Mouse (Mus musculus) CH12.LX (cell line): ENCODE measurements around the gene Glis1. TPM values are rescaled to one million over a fixed set of nuclear protein-coding genes. Genes with fewer than 3 reads are reported as not detected.

Experiments used
- DNase-seq: peaks from one replicate; pipeline ENCODE4 v3.0.0-alpha.2; 2013; ENCODE audit errors: extremely low read depth
- H3K27ac ChIP-seq: 2 replicates; pipeline ENCODE4 v1.5.1; 2012; ENCODE audit warnings: low read depth, mild to moderate bottlenecking, control low read depth, moderate library complexity; ENCODE audit not compliant: insufficient read depth
- H3K27me3 ChIP-seq: replicated peaks from 2 replicates; pipeline ENCODE3; 2012; ENCODE audit warnings: inconsistent platforms
- H3K36me3 ChIP-seq, 2 experiments: replicated peaks in 1 of 2; 2 replicates each; pipeline versions ENCODE3 to v1.6.1; 2012; ENCODE audit warnings: inconsistent platforms in 1 of 2, low read length in 1 of 2, mild to moderate bottlenecking in 1 of 2, mixed read lengths in 1 of 2, moderate library complexity in 1 of 2; ENCODE audit not compliant: control insufficient read depth in 1 of 2, insufficient read depth in 1 of 2
- H3K4me1 ChIP-seq, 2 experiments: 2 replicates each; pipeline ENCODE4 v1.6.1; 2012; ENCODE audit warnings: inconsistent platforms in 1 of 2, moderate library complexity in 1 of 2; ENCODE audit not compliant: insufficient read depth in 2 of 2, control insufficient read depth in 1 of 2
- H3K4me2 ChIP-seq: 2 replicates; pipeline ENCODE4 v1.6.1; 2012; ENCODE audit warnings: low read depth, mild to moderate bottlenecking, control low read depth; ENCODE audit not compliant: poor library complexity, insufficient read depth, severe bottlenecking
- H3K4me3 ChIP-seq, 3 experiments: fragments of 150-350 bp in 1 of 3; sonication (generic) in 1 of 3; replicated peaks in 1 of 3; 2 replicates each; pipeline versions ENCODE3 to v1.5.1; 2011 to 2012; ENCODE audit warnings: low read depth in 2 of 3, low read length in 2 of 3, mild to moderate bottlenecking in 2 of 3, moderate library complexity in 2 of 3, control low read depth in 1 of 3, improper control_type of control experiment in 1 of 3, inconsistent platforms in 1 of 3, mixed read lengths in 1 of 3; ENCODE audit not compliant: poor library complexity in 1 of 3
- H3K79me2 ChIP-seq: replicated peaks from 2 replicates; pipeline ENCODE4 v1.6.1; 2012; ENCODE audit warnings: mild to moderate bottlenecking, moderate library complexity; ENCODE audit not compliant: control insufficient read depth, poor library complexity, insufficient read depth, severe bottlenecking; ENCODE audit errors: extremely low read depth
- H3K9ac ChIP-seq: 2 replicates; pipeline ENCODE4 v1.6.1; 2012; ENCODE audit warnings: low read depth, mild to moderate bottlenecking, control low read depth, moderate library complexity; ENCODE audit not compliant: insufficient read depth
- H3K9me3 ChIP-seq: replicated peaks from 2 replicates; pipeline ENCODE3; 2012; ENCODE audit warnings: low read length, inconsistent platforms, mixed read lengths
- CHD1 ChIP-seq: IDR thresholded peaks from 2 replicates; pipeline ENCODE4 v1.6.1; 2012; ENCODE audit warnings: low read depth, low read length, improper control_type of control experiment, inconsistent platforms
- CHD2 ChIP-seq: IDR thresholded peaks from 2 replicates; pipeline ENCODE4 v1.6.1; 2011; ENCODE audit warnings: low read length, improper control_type of control experiment
- CTCF ChIP-seq, 2 experiments: IDR thresholded peaks in 1 of 2; conservative IDR thresholded peaks in 1 of 2; 2 replicates each; pipeline ENCODE4 v1.5.1; 2011 to 2012; ENCODE audit warnings: low read depth in 2 of 2, low read length in 2 of 2, improper control_type of control experiment in 1 of 2, inconsistent platforms in 1 of 2, mild to moderate bottlenecking in 1 of 2, moderate library complexity in 1 of 2
- ELF1 ChIP-seq: IDR thresholded peaks from 2 replicates; pipeline ENCODE4 v1.6.1; 2014; ENCODE audit warnings: low read depth, mild to moderate bottlenecking, inconsistent platforms, low read length, improper control_type of control experiment
- HCFC1 ChIP-seq: IDR thresholded peaks from 2 replicates; pipeline ENCODE4 v1.6.1; 2012; ENCODE audit warnings: low read depth, mild to moderate bottlenecking, inconsistent platforms, low read length, improper control_type of control experiment
- JUN ChIP-seq: IDR thresholded peaks from 2 replicates; pipeline ENCODE4 v1.6.1; 2011; ENCODE audit warnings: low read depth, mild to moderate bottlenecking, low read length, improper control_type of control experiment, moderate library complexity; ENCODE audit not compliant: insufficient read depth
- KAT2A ChIP-seq: IDR thresholded peaks from 2 replicates; pipeline ENCODE4 v1.6.1; 2012; ENCODE audit warnings: low read length, improper control_type of control experiment, inconsistent platforms; ENCODE audit not compliant: insufficient replicate concordance
- MAFK ChIP-seq: IDR thresholded peaks from 2 replicates; pipeline ENCODE4 v1.6.1; 2011; ENCODE audit warnings: low read length, improper control_type of control experiment; ENCODE audit not compliant: insufficient replicate concordance
- MAZ ChIP-seq: IDR thresholded peaks from 2 replicates; pipeline ENCODE4 v1.6.1; 2012; ENCODE audit warnings: low read depth, mild to moderate bottlenecking, inconsistent platforms, low read length, improper control_type of control experiment, moderate library complexity
- MEF2A ChIP-seq: IDR thresholded peaks from 2 replicates; pipeline ENCODE4 v1.6.1; 2014; ENCODE audit warnings: low read depth, mild to moderate bottlenecking, inconsistent platforms, low read length, improper control_type of control experiment, borderline replicate concordance
- MYC ChIP-seq: IDR thresholded peaks from 2 replicates; pipeline ENCODE4 v1.6.1; 2011; ENCODE audit warnings: low read depth, mild to moderate bottlenecking, improper control_type of control experiment, low read length
- NELFE ChIP-seq: IDR thresholded peaks from 2 replicates; pipeline ENCODE4 v1.6.1; 2011; ENCODE audit warnings: low read depth, low read length, improper control_type of control experiment
- NRF1 ChIP-seq: IDR thresholded peaks from 2 replicates; pipeline ENCODE4 v1.6.1; 2014; ENCODE audit warnings: low read depth, mild to moderate bottlenecking, inconsistent platforms, low read length, improper control_type of control experiment, moderate library complexity
- POLR2AphosphoS2 ChIP-seq: IDR thresholded peaks from 2 replicates; pipeline ENCODE4 v1.6.1; 2011; ENCODE audit warnings: low read depth, low read length, improper control_type of control experiment
- RAD21 ChIP-seq: IDR thresholded peaks from 2 replicates; pipeline ENCODE4 v1.6.1; 2011; ENCODE audit warnings: low read depth, mild to moderate bottlenecking, low read length, improper control_type of control experiment, moderate library complexity
- SIN3A ChIP-seq: IDR thresholded peaks from 2 replicates; pipeline ENCODE4 v1.6.1; 2012; ENCODE audit warnings: low read length, improper control_type of control experiment, inconsistent platforms
- SMC3 ChIP-seq: IDR thresholded peaks from 2 replicates; pipeline ENCODE4 v1.6.1; 2011; ENCODE audit warnings: low read depth, low read length, improper control_type of control experiment
- TBP ChIP-seq: conservative IDR thresholded peaks from 2 replicates; pipeline ENCODE4 v1.6.1; 2011; ENCODE audit warnings: low read depth, low read length, improper control_type of control experiment
- UBTF ChIP-seq: IDR thresholded peaks from 2 replicates; pipeline ENCODE4 v1.6.1; 2012; ENCODE audit warnings: low read depth, mild to moderate bottlenecking, inconsistent platforms, low read length, improper control_type of control experiment, moderate library complexity
- USF1 ChIP-seq: IDR thresholded peaks from 2 replicates; pipeline ENCODE4 v1.6.1; 2014; ENCODE audit warnings: low read depth, mild to moderate bottlenecking, inconsistent platforms, low read length, improper control_type of control experiment
- USF2 ChIP-seq: conservative IDR thresholded peaks from 2 replicates; pipeline ENCODE4 v1.6.1; 2011; ENCODE audit warnings: low read depth, low read length, improper control_type of control experiment
- ZC3H11A ChIP-seq: IDR thresholded peaks from 2 replicates; pipeline ENCODE4 v1.6.1; 2012; ENCODE audit warnings: low read depth, mild to moderate bottlenecking, inconsistent platforms, low read length, improper control_type of control experiment
- ZKSCAN1 ChIP-seq: IDR thresholded peaks from 2 replicates; pipeline ENCODE4 v1.6.1; 2012; ENCODE audit warnings: low read depth, inconsistent platforms, low read length, improper control_type of control experiment, borderline replicate concordance
- ZNF384 ChIP-seq: IDR thresholded peaks from 2 replicates; pipeline ENCODE4 v1.6.1; 2012; ENCODE audit warnings: low read depth, low read length, improper control_type of control experiment, inconsistent platforms
- dilution Hi-C: fragments of 300-500 bp; cut with MboI; formaldehyde crosslinking; loops from 2 replicates; pipeline ENCODE4 v1.14.3; 2020; ENCODE audit warnings: low sequenced_read_pairs; ENCODE audit not compliant: extremely low pct_unique_long_range_greater_than_20kb, extremely low pct_ligation_motif_present
- in situ Hi-C: fragments of 300-500 bp; cut with MboI; formaldehyde crosslinking; loops from 3 replicates; pipeline ENCODE4 v1.14.3; 2019; ENCODE audit warnings: low sequenced_read_pairs, low pct_ligation_motif_present, low pct_unique_long_range_greater_than_20kb, mixed read lengths
- polyA plus RNA-seq: library from polyadenylated mRNA; unstranded; fragments of >175 nt; gene quantifications from 2 replicates; pipeline ENCODE4 v1.2.1, GENCODE M21; 2012; ENCODE audit warnings: low read depth; ENCODE audit not compliant: insufficient read length
- total RNA-seq, 2 experiments: library from RNA; depleted of rRNA; stranded (reverse); fragments of 300-350 nt in 1 of 2; fragments of >200 nt in 1 of 2; gene quantifications; 2 replicates each; pipeline ENCODE4 v1.2.3; 2012 to 2014

The Glis1 gene
- total and polyA plus RNA-seq, 3 experiments, result 0.08 to 2.2 (median 0.17) TPM

- Histone ChIP-seq H3K9me3 (no peaks in the 10 kb centered on the region), H3K27me3 (no peaks in the 10 kb centered on the region), H3K4me3 (no peak overlapping the region), H3K4me1 (peaks cover 11 to 29% of the 10 kb centered on the region in 2 experiments), H3K27ac (no peak overlapping the region), H3K9ac (no peak overlapping the region), H3K36me3 (peaks cover 0 to 20% of the 10 kb centered on the region in 2 experiments), H3K4me2 (no peak overlapping the region), H3K79me2 (no peaks in the 10 kb centered on the region)
- no peak for TF ChIP-seq ZKSCAN1
- TF ChIP-seq UBTF, result no peak
- no peak for TF ChIP-seq CHD2
- no peak for TF ChIP-seq POLR2AphosphoS2
- TF ChIP-seq JUN, result no peak
- no peak for TF ChIP-seq ZNF384
- no peak for TF ChIP-seq CHD1
- no peak for TF ChIP-seq MAZ
- no peak for TF ChIP-seq NRF1
- no peak for TF ChIP-seq SIN3A
- no peak for TF ChIP-seq CTCF (conservative IDR thresholded peaks at IDR 0.05 in 1 of 2, IDR thresholded peaks at IDR 0.05 in 1 of 2; ENCODE audit: low read depth in 2 of 2, low read length in 2 of 2)
- TF ChIP-seq SMC3, result no peak
- TF ChIP-seq KAT2A, result no peak
- TF ChIP-seq RAD21, result no peak
- no peak for TF ChIP-seq ELF1
- TF ChIP-seq MAFK, result no peak
- no peak for TF ChIP-seq ZC3H11A
- no peak for TF ChIP-seq USF2
- dilution Hi-C loops, result no loop called here
- no peak for DNase-seq
- in situ Hi-C loops, result no loop called here
Observed at GRCm38 (mm10) chr4:107621366-107621765, 187.0 kb downstream of the Glis1 start.

GRCm38 (mm10) chr4:107622296-107622695, 187.9 kb downstream of the Glis1 start:
- Histone ChIP-seq H3K4me3 (no peak overlapping the region), H3K9ac (no peak overlapping the region), H3K4me2 (no peak overlapping the region), H3K4me1 (peaks cover 11 to 23% of the 10 kb centered on the region in 2 experiments), H3K79me2 (no peaks in the 10 kb centered on the region), H3K27ac (no peak overlapping the region), H3K27me3 (no peaks in the 10 kb centered on the region), H3K9me3 (no peaks in the 10 kb centered on the region), H3K36me3 (peaks cover 0 to 20% of the 10 kb centered on the region in 2 experiments)
- DNase-seq, result no peak
- TF ChIP-seq NRF1 (no peak), MAZ (no peak), CTCF (conservative IDR thresholded peaks at IDR 0.05 in 1 of 2, IDR thresholded peaks at IDR 0.05 in 1 of 2; ENCODE audit: low read depth in 2 of 2, low read length in 2 of 2) (no peak), HCFC1 (no peak), CHD2 (no peak), ZKSCAN1 (no peak), ZNF384 (no peak), MEF2A (no peak), JUN (no peak), UBTF (no peak), MYC (no peak), KAT2A (no peak), ZC3H11A (no peak), TBP (no peak), NELFE (no peak), USF1 (no peak)
- in situ Hi-C loops, result no loop called here
- dilution Hi-C loops, result no loop called here
